8 mouse cellular contexts compared by ENCODE assay signal in genomic region chr5:110363179-110363821, GRCm38 (mm10). TPM values are rescaled to one million over a fixed set of nuclear protein-coding genes. Genes with fewer than 3 reads are reported as not detected.
DNase-seq lines count a peak whose midpoint lies in the region; ATAC-seq and TF ChIP-seq lines count a peak whose summit lies in the region.

No protein-coding gene starts in this region.

- ATAC-seq in G1E (ENCODE audit: extremely low read depth, insufficient number of reproducible peaks, low FRiP score, poor library complexity, severe bottlenecking), result no peak
- ATAC-seq in frontal cortex, adult (ENCODE audit: low TSS enrichment), result peak; percentile 90
- peak; percentile 74 to 78 for ATAC-seq in hematopoietic stem cell, adult 5-6 weeks (replicated peaks in 1 of 2; ENCODE audit: insufficient read depth in 1 of 2, low FRiP score in 2 of 2, low TSS enrichment in 1 of 2, low read depth in 1 of 2, poor library complexity in 2 of 2, severe bottlenecking in 2 of 2)
- peak; percentile 92 for ATAC-seq in lung, embryonic 16.5 days (ENCODE audit: low read depth)

- no peaks in the 10 kb centered on the region for H3K27me3 ChIP-seq in G1E (ENCODE audit: insufficient read depth, low read length)
- H3K27me3 ChIP-seq in cerebellum, adult 2 months (ENCODE audit: control insufficient read depth, insufficient read depth, low read length), result no peaks in the 10 kb centered on the region
- H3K27me3 ChIP-seq in lung, embryonic 16.5 days (ENCODE audit: control insufficient read depth, insufficient read depth, low read depth, low read length), result no peaks in the 10 kb centered on the region; the same call in 1 of the 2 replicates

- TF ChIP-seq CTCF in G1E (IDR thresholded peaks at IDR 0.05; ENCODE audit: low read depth, low read length), result no peak
- TF ChIP-seq CTCF in cerebellum, adult 2 months (IDR thresholded peaks at IDR 0.05; ENCODE audit: borderline replicate concordance, insufficient read depth, low read depth, low read length), result no peak

- 0 out of 2 replicates have a peak overlapping the region, but pooled peaks have one; percentile 16 for H3K4me3 ChIP-seq in G1E (ENCODE audit: low read depth, low read length)
- H3K4me3 ChIP-seq in cerebellum, adult 2 months (replicated peaks; ENCODE audit: insufficient read depth, low read depth, low read length), result peak overlapping the region; percentile 30
- peak overlapping the region; percentile 54 for H3K4me3 ChIP-seq in lung, embryonic 16.5 days (ENCODE audit: low read length)

- no peak for TF ChIP-seq POLR2A in cerebellum, adult 2 months (IDR thresholded peaks at IDR 0.05; ENCODE audit: borderline replicate concordance, insufficient read depth, low read length)

- 18% methylated on average over 72 of the region's 72 CpGs for WGBS in cerebellum, adult 2 months
- 2% methylated on average over 50 of the region's 72 CpGs for WGBS in lung, embryonic 16.5 days

- peak overlapping the region; percentile 61 for H3K9ac ChIP-seq in lung, embryonic 16.5 days (ENCODE audit: low read length)

- H3K4me1 ChIP-seq in G1E (ENCODE audit: insufficient read depth, low read depth, low read length), result no peaks in the 10 kb centered on the region
- H3K4me1 ChIP-seq in cerebellum, adult 2 months (ENCODE audit: control insufficient read depth, insufficient read depth, low read length), result peaks cover 4% of the 10 kb centered on the region
- peaks cover 5% of the 10 kb centered on the region; the same call in 1 of the 2 replicates for H3K4me1 ChIP-seq in lung, embryonic 16.5 days (replicated peaks; ENCODE audit: control insufficient read depth, insufficient read depth, low read length)

- peak overlapping the region; percentile 96 for H3K4me2 ChIP-seq in lung, embryonic 16.5 days (ENCODE audit: low read depth, low read length)

- DNase-seq in G1E (ENCODE audit: low spot score), result no peak
- DNase-seq in cerebellum, adult 2 months, result peak; percentile 61 to 69
- peak; percentile 74 to 86 for DNase-seq in layer of hippocampus, postnatal 10 days (ENCODE audit: low spot score in 2 of 2)
- peak; percentile 77 for DNase-seq in ovary, postnatal 36 days (ENCODE audit: low spot score)
- DNase-seq in thymus, postnatal 25 days, result peak; percentile 77

- H3K9me3 ChIP-seq in G1E (replicated peaks), result peaks cover 8% of the 10 kb centered on the region
- H3K9me3 ChIP-seq in lung, embryonic 16.5 days (ENCODE audit: control insufficient read depth, low read length), result no peaks in the 10 kb centered on the region

- H3K27ac ChIP-seq in cerebellum, adult 2 months (ENCODE audit: insufficient read depth, low read length), result 0 out of 2 replicates have a peak overlapping the region, but pooled peaks have one; percentile 5
- peak overlapping the region; percentile 31; the same call in 1 of the 2 replicates for H3K27ac ChIP-seq in lung, embryonic 16.5 days (ENCODE audit: low read length)

- peaks cover 35% of the 10 kb centered on the region for H3K36me3 ChIP-seq in G1E (replicated peaks)
- peaks cover 9% of the 10 kb centered on the region; the same call in 1 of the 2 replicates for H3K36me3 ChIP-seq in lung, embryonic 16.5 days (ENCODE audit: control insufficient read depth, insufficient read depth, low read length)

RNA-seq across cellular contexts. Expression of gene Lrcol1, which starts 18.8 kb away (rescaled TPM):
- total RNA-seq in G1E (2014; fragmentation: Nextera tagmentation) (not detected in 2 replicates), G1E (2017) (not detected in 2 replicates)
- polyA plus RNA-seq in G1E (2012), result not detected in 2 replicates
- not detected in 2 replicates for polyA plus RNA-seq in cerebellum, adult 2 months (2012; rRNA removed)
- total RNA-seq in hematopoietic stem cell, adult 5-6 weeks (2017), result not detected in 2 replicates
- not detected for total RNA-seq in layer of hippocampus, postnatal 10 days (2021)
- polyA plus RNA-seq in lung, embryonic 16.5 days (2015; fragmentation: Nextera tagmentation; extraction: Ambion mirVana), result 1.9 and 2.9 TPM in 2 replicates

RNA-seq across cellular contexts. Expression of gene P2rx2, which starts 20.3 kb away (rescaled TPM):
- total RNA-seq in G1E (2014; fragmentation: Nextera tagmentation) (not detected in 2 replicates), G1E (2017) (not detected in 2 replicates)
- polyA plus RNA-seq in G1E (2012), result not detected in 2 replicates
- polyA plus RNA-seq in cerebellum, adult 2 months (2012; rRNA removed), result 0.26 and 0.32 TPM in 2 replicates
- 0.65 TPM in 1 of 2 replicates, not detected in the other for total RNA-seq in hematopoietic stem cell, adult 5-6 weeks (2017)
- total RNA-seq in layer of hippocampus, postnatal 10 days (2021), result 1 to 10 TPM; 2.4 to 2.9 TPM
- polyA plus RNA-seq in lung, embryonic 16.5 days (2015; fragmentation: Nextera tagmentation; extraction: Ambion mirVana), result 15.5 and 17.2 TPM in 2 replicates
